Mouse (Mus musculus): ENCODE measurements around the gene Tstd3. TPM values are rescaled to one million over a fixed set of nuclear protein-coding genes. Genes with fewer than 3 reads are reported as not detected.
"Not testable (repeated sequence)": the region's sequence is repeated elsewhere in the genome, so short reads cannot be mapped to it uniquely, and the experiment has no call there.

Gene Tstd3
- polyA plus RNA-seq, 1 experiment from 2014 or later = 11.6 TPM

DNA sequence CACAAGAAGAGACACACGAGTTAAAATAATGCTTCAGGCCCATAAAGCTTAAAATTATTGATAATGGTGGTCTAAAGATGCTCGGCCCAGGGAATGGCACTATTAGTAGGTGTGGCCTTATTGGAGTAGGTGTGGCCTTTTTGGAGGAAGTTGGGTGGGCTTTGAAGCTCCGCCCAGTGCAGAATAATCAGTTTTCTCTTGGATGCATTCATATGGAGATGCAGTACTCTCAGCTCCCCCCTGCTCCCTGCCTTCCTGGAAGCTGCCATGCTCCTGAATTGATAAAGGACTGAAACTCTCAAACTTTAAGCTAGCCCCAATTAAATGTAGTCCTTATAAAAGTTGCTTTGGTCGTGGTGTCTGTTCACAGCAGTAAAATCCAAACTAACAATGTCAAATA is 3.2 kb downstream of the Tstd3 start:
- Histone ChIP-seq H3K4me2 (ENCODE audit: low read depth, severe bottlenecking) (no peak overlapping the region), H3K27ac (replicated peaks; ENCODE audit: low read depth, low read length) (no peak overlapping the region), H3K36me3 (ENCODE audit: control insufficient read depth, insufficient read depth, low read length) (peaks cover 4% of the 10 kb centered on the region; the same call in 1 of the 2 replicates), H3K4me3 (ENCODE audit: low read depth, low read length) (no peak overlapping the region), H3K4me1 (ENCODE audit: control insufficient read depth, insufficient read depth, low read length) (no peaks in the 10 kb centered on the region), H3K9ac (ENCODE audit: low read length) (no peak overlapping the region), H3K9me3 (ENCODE audit: control insufficient read depth, low read length) (no peaks in the 10 kb centered on the region), H3K27me3 (ENCODE audit: control insufficient read depth, insufficient read depth, low read length) (no peaks in the 10 kb centered on the region)
- ATAC-seq (ENCODE audit: insufficient number of reproducible peaks, low FRiP score, low TSS enrichment, low read depth) (no peak), DNase-seq (ENCODE audit: low spot score) (no peak)
- WGBS = 84% methylated on average over 4 of the region's 4 CpGs

DNA sequence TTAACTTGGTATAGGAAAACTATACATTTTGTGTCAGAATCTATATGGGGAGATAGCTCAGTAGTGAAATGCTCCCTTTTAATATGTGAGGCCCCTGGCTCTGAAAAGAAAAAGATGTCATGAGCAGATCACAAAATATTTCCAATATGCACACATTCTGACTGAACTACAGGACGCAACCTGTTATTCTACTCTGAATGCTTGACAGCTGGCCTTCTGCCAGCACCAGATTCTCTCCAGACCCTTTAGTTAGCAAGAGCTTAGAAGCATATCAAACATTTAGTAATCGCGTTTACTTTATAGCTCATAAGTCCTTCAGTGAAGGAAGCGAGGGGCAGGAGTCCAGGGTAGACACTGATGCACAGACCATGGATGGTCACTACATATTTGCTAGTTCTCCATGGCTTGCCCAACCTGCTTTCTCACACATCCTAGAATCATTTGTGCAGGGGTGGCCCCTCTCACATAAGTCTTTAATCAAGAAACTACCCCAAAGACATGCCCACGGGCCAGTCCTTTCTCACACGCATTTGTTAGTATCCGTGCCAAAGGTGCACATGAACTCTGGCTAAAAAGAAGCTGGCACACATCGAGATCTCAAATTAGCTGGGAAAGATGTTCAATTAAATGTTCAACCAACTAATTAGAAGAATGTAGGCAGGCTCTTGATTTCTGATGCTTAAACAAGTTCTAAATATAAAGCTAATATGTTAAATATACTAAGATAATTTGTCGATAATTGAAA is 5.4 kb downstream of the Tstd3 start:
- Histone ChIP-seq H3K36me3 (ENCODE audit: control insufficient read depth, insufficient read depth, low read length) (peaks cover 4% of the 10 kb centered on the region; the same call in 1 of the 2 replicates), H3K27me3 (ENCODE audit: control insufficient read depth, insufficient read depth, low read length) (no peaks in the 10 kb centered on the region), H3K27ac (replicated peaks; ENCODE audit: low read depth, low read length) (no peak overlapping the region), H3K9ac (ENCODE audit: low read length) (no peak overlapping the region), H3K9me3 (ENCODE audit: control insufficient read depth, low read length) (no peaks in the 10 kb centered on the region), H3K4me1 (ENCODE audit: control insufficient read depth, insufficient read depth, low read length) (no peaks in the 10 kb centered on the region), H3K4me2 (ENCODE audit: low read depth, severe bottlenecking) (no peak overlapping the region), H3K4me3 (ENCODE audit: low read depth, low read length) (no peak overlapping the region)
- DNase-seq (ENCODE audit: low spot score) = no peak
- WGBS = 91% methylated on average over 9 of the region's 9 CpGs
- ATAC-seq (ENCODE audit: insufficient number of reproducible peaks, low FRiP score, low TSS enrichment, low read depth) = no peak

DNA sequence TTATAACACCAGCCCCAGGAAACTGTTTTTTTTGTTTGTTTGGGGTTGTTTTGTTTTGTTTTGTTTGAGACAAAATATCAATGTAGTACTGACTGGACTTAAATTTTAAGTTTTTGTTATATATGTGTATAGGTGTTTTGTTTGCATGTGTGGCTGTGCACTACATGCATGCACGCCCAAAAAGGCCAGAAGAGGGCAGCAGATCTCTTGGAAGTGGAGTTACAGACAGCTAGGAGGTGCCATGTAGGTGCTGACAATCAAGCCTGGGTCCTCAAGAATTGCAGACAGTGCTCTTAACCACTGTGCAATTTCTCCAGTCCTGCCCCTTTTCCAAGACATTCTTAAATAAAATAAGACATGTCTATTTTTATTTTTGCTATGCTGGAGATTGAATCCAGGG is 8.2 kb downstream of the Tstd3 start:
- WGBS = 36% methylated on average over 1 of the region's 1 CpGs
- Histone ChIP-seq H3K4me2 (ENCODE audit: low read depth, severe bottlenecking) (no peak overlapping the region), H3K9ac (ENCODE audit: low read length) (no peak overlapping the region), H3K4me3 (ENCODE audit: low read depth, low read length) (no peak overlapping the region), H3K36me3 (ENCODE audit: control insufficient read depth, insufficient read depth, low read length) (peaks cover 4% of the 10 kb centered on the region; the same call in 1 of the 2 replicates), H3K9me3 (ENCODE audit: control insufficient read depth, low read length) (no peaks in the 10 kb centered on the region), H3K4me1 (ENCODE audit: control insufficient read depth, insufficient read depth, low read length) (no peaks in the 10 kb centered on the region), H3K27me3 (ENCODE audit: control insufficient read depth, insufficient read depth, low read length) (no peaks in the 10 kb centered on the region), H3K27ac (replicated peaks; ENCODE audit: low read depth, low read length) (no peak overlapping the region)
- no peak for ATAC-seq (ENCODE audit: insufficient number of reproducible peaks, low FRiP score, low TSS enrichment, low read depth)
- DNase-seq (ENCODE audit: low spot score) = no peak

- H3K4me1 ChIP-seq (ENCODE audit: control insufficient read depth, insufficient read depth, low read length) = no peaks in the 10 kb centered on the region
- H3K9me3 ChIP-seq (ENCODE audit: control insufficient read depth, low read length) = no peaks in the 10 kb centered on the region
- WGBS = 84% methylated on average over 4 of the region's 4 CpGs
- H3K27me3 ChIP-seq (ENCODE audit: control insufficient read depth, insufficient read depth, low read length) = no peaks in the 10 kb centered on the region
- H3K27ac ChIP-seq (replicated peaks; ENCODE audit: low read depth, low read length) = no peak overlapping the region
- DNase-seq (ENCODE audit: low spot score) = no peak
- peaks cover 4% of the 10 kb centered on the region; the same call in 1 of the 2 replicates for H3K36me3 ChIP-seq (ENCODE audit: control insufficient read depth, insufficient read depth, low read length)
- ATAC-seq (ENCODE audit: insufficient number of reproducible peaks, low FRiP score, low TSS enrichment, low read depth) = no peak
- no peak overlapping the region for H3K4me3 ChIP-seq (ENCODE audit: low read depth, low read length)
- H3K9ac ChIP-seq (ENCODE audit: low read length) = no peak overlapping the region
- no peak overlapping the region for H3K4me2 ChIP-seq (ENCODE audit: low read depth, severe bottlenecking)
Observed at GRCm38 (mm10) chr4:21755123-21755789, 11.8 kb downstream of the Tstd3 start.

- H3K9ac ChIP-seq (ENCODE audit: low read length) = no peak overlapping the region
- no peak overlapping the region for H3K4me2 ChIP-seq (ENCODE audit: low read depth, severe bottlenecking)
- DNase-seq (ENCODE audit: low spot score) (no peak), ATAC-seq (ENCODE audit: insufficient number of reproducible peaks, low FRiP score, low TSS enrichment, low read depth) (no peak)
- no peaks in the 10 kb centered on the region for H3K9me3 ChIP-seq (ENCODE audit: control insufficient read depth, low read length)
- H3K27ac ChIP-seq (replicated peaks; ENCODE audit: low read depth, low read length) = no peak overlapping the region
- H3K27me3 ChIP-seq (ENCODE audit: control insufficient read depth, insufficient read depth, low read length) = no peaks in the 10 kb centered on the region
- H3K4me1 ChIP-seq (ENCODE audit: control insufficient read depth, insufficient read depth, low read length) = no peaks in the 10 kb centered on the region
- WGBS = 69% methylated on average over 5 of the region's 5 CpGs
- H3K4me3 ChIP-seq (ENCODE audit: low read depth, low read length) = no peak overlapping the region
- H3K36me3 ChIP-seq (ENCODE audit: control insufficient read depth, insufficient read depth, low read length) = peaks cover 3% of the 10 kb centered on the region; the same call in 1 of the 2 replicates
Observed at GRCm38 (mm10) chr4:21745723-21746122, 21.3 kb downstream of the Tstd3 start.

GRCm38 (mm10) chr4:21744142-21744541 is 22.9 kb downstream of the Tstd3 start:
- H3K9me3 ChIP-seq (ENCODE audit: control insufficient read depth, low read length); H3K27ac ChIP-seq (replicated peaks; ENCODE audit: low read depth, low read length); H3K36me3 ChIP-seq (ENCODE audit: control insufficient read depth, insufficient read depth, low read length); H3K4me1 ChIP-seq (ENCODE audit: control insufficient read depth, insufficient read depth, low read length); H3K9ac ChIP-seq (ENCODE audit: low read length); H3K4me2 ChIP-seq (ENCODE audit: low read depth, severe bottlenecking); DNase-seq (ENCODE audit: low spot score); H3K27me3 ChIP-seq (ENCODE audit: control insufficient read depth, insufficient read depth, low read length); ATAC-seq (ENCODE audit: insufficient number of reproducible peaks, low FRiP score, low TSS enrichment, low read depth); H3K4me3 ChIP-seq (ENCODE audit: low read depth, low read length): not testable (repeated sequence)
- 92% methylated on average over 8 of the region's 8 CpGs for WGBS

GRCm38 (mm10) chr4:21739169-21739568 is 27.8 kb downstream of the Tstd3 start:
- Histone ChIP-seq H3K27ac (replicated peaks; ENCODE audit: low read depth, low read length) (no peak overlapping the region), H3K4me1 (ENCODE audit: control insufficient read depth, insufficient read depth, low read length) (no peaks in the 10 kb centered on the region), H3K27me3 (ENCODE audit: control insufficient read depth, insufficient read depth, low read length) (no peaks in the 10 kb centered on the region), H3K9ac (ENCODE audit: low read length) (no peak overlapping the region), H3K4me3 (ENCODE audit: low read depth, low read length) (no peak overlapping the region), H3K4me2 (ENCODE audit: low read depth, severe bottlenecking) (no peak overlapping the region), H3K36me3 (ENCODE audit: control insufficient read depth, insufficient read depth, low read length) (no peaks in the 10 kb centered on the region; the same call in 1 of the 2 replicates), H3K9me3 (ENCODE audit: control insufficient read depth, low read length) (no peaks in the 10 kb centered on the region)
- no peak for ATAC-seq (ENCODE audit: insufficient number of reproducible peaks, low FRiP score, low TSS enrichment, low read depth)
- DNase-seq (ENCODE audit: low spot score) = no peak
- 95% methylated on average over 4 of the region's 4 CpGs for WGBS

DNA sequence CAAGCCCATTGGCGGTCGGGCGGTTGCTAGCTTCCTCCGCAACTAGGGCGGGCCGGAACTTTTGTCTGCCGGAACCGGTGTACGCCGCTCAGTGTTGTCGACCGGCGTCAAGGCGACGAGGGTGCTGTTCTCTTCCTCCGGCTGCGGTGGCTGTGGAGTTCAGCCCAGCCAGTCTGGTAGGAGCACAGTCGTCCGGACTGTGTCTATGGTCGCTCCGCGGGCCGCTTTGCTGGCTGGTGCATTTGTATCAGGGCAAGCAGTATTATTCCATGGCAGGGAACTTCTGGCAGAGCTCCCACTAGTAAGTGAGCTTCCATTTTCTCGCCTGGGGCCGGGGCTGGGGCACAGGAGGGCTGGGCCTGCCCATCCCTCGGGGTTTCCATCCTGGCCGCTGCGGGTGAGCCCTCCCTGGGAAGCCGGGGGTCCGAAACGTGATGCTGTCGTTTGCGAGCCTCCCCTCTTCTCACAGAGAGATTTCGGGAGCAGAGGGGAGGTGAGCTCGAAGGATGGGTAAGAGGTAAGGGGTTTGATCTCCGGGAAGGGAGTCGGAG is 39.3 kb downstream of the Tstd3 start, which contains the start of gene Ccnc:
Ccnc (plus strand) TSS at position 87 of the 551 bp plus-strand sequence.
- peak within 1 kb of the TSS; percentile 74 for H3K9ac ChIP-seq (ENCODE audit: low read length)
- peak; percentile 97 for ATAC-seq (ENCODE audit: insufficient number of reproducible peaks, low FRiP score, low TSS enrichment, low read depth)

More for the DNA sequence above, 39.3 kb downstream of the Tstd3 start, which contains the start of gene Ccnc:
- Histone ChIP-seq H3K4me3 (ENCODE audit: low read depth, low read length) (peak within 1 kb of the TSS; percentile 60), H3K9me3 (ENCODE audit: control insufficient read depth, low read length) (no peaks in the 10 kb centered on the region), H3K36me3 (ENCODE audit: control insufficient read depth, insufficient read depth, low read length) (no peaks in the 10 kb centered on the region), H3K27ac (replicated peaks; ENCODE audit: low read depth, low read length) (peak within 1 kb of the TSS; percentile 22; the same call in 1 of the 2 replicates), H3K27me3 (ENCODE audit: control insufficient read depth, insufficient read depth, low read length) (no peaks in the 10 kb centered on the region), H3K4me2 (ENCODE audit: low read depth, severe bottlenecking) (peak within 1 kb of the TSS; percentile 43), H3K4me1 (ENCODE audit: control insufficient read depth, insufficient read depth, low read length) (no peaks in the 10 kb centered on the region; the same call in 1 of the 2 replicates)
- WGBS = under 1% methylated on average over 37 of the region's 37 CpGs
- peak; percentile 94 for DNase-seq (ENCODE audit: low spot score)
